Mouse (Mus musculus) myocyte (in vitro differentiated cells): ENCODE data around the gene Tshz2. TPM values are rescaled to one million over a fixed set of nuclear protein-coding genes. Genes with fewer than 3 reads are reported as not detected.

ENCODE experiments used
- H3K27me3 ChIP-seq: one replicate; pipeline ENCODE4 v1.6.1; 2011; ENCODE audit not compliant: control insufficient read depth, insufficient read depth, insufficient read length
- H3K36me3 ChIP-seq: one replicate; pipeline ENCODE4 v1.6.1; 2011; ENCODE audit not compliant: control insufficient read depth, insufficient read depth
- H3K4me2 ChIP-seq: one replicate; pipeline ENCODE4 v1.6.1; 2011; ENCODE audit warnings: low read depth, control low read depth
- H3K4me3 ChIP-seq: one replicate; pipeline ENCODE4 v1.5.1; 2011; ENCODE audit warnings: mild to moderate bottlenecking, control low read depth, moderate library complexity
- H3K79me2 ChIP-seq: one replicate; pipeline ENCODE4 v1.6.1; 2011; ENCODE audit not compliant: control insufficient read depth, insufficient read depth
- H3ac ChIP-seq: one replicate; pipeline ENCODE4 v1.6.1; 2011; ENCODE audit not compliant: control insufficient read depth, insufficient read length
- CEBPB ChIP-seq: IDR thresholded peaks from 2 replicates; pipeline ENCODE4 v1.6.1; 2011; ENCODE audit warnings: mild to moderate bottlenecking, moderate library complexity; ENCODE audit not compliant: poor library complexity, insufficient read depth, severe bottlenecking
- E2F4 ChIP-seq: IDR thresholded peaks from one replicate; pipeline ENCODE4 v1.6.1; 2011; ENCODE audit warnings: mild to moderate bottlenecking, control low read depth, moderate library complexity; ENCODE audit not compliant: insufficient read depth
- MAX ChIP-seq: IDR thresholded peaks from one replicate; pipeline ENCODE4 v1.6.1; 2011; ENCODE audit warnings: low read depth, mild to moderate bottlenecking, control low read depth
- MYOD1 ChIP-seq, 3 experiments: IDR thresholded peaks; one replicate each; pipeline ENCODE4 v1.6.1; 2011; ENCODE audit warnings: control low read depth in 2 of 3, low read depth in 2 of 3, mild to moderate bottlenecking in 2 of 3, moderate library complexity in 1 of 3; ENCODE audit not compliant: insufficient read length in 2 of 3, control insufficient read depth in 1 of 3
- MYOG ChIP-seq, 3 experiments: IDR thresholded peaks; one replicate each; pipeline ENCODE4 v1.6.1; 2011; ENCODE audit warnings: control low read depth in 2 of 3, low read depth in 2 of 3, mild to moderate bottlenecking in 2 of 3; ENCODE audit not compliant: insufficient read length in 2 of 3, control insufficient read depth in 1 of 3, insufficient read depth in 1 of 3
- POLR2A ChIP-seq: IDR thresholded peaks from one replicate; pipeline ENCODE4 v1.6.1; 2011; ENCODE audit warnings: low read depth, mild to moderate bottlenecking, control low read depth, moderate library complexity; ENCODE audit not compliant: insufficient read length
- POLR2AphosphoS2 ChIP-seq: IDR thresholded peaks from one replicate; pipeline ENCODE4 v1.6.1; 2011; ENCODE audit warnings: low read depth, control low read depth; ENCODE audit not compliant: insufficient read length
- REST ChIP-seq: IDR thresholded peaks from one replicate; pipeline ENCODE4 v1.6.1; 2011; ENCODE audit warnings: mild to moderate bottlenecking, control low read depth, moderate library complexity; ENCODE audit not compliant: insufficient read depth, insufficient read length
- SRF ChIP-seq: IDR thresholded peaks from one replicate; pipeline ENCODE4 v1.6.1; 2011; ENCODE audit warnings: low read depth; ENCODE audit not compliant: control insufficient read depth, insufficient read length
- TCF12 ChIP-seq: IDR thresholded peaks from one replicate; pipeline ENCODE4 v1.6.1; 2011; ENCODE audit warnings: mild to moderate bottlenecking, control low read depth; ENCODE audit not compliant: poor library complexity, insufficient read depth, severe bottlenecking
- TCF3 ChIP-seq: IDR thresholded peaks from one replicate; pipeline ENCODE4 v1.6.1; 2011; ENCODE audit warnings: low read depth, control low read depth; ENCODE audit not compliant: insufficient read length
- USF1 ChIP-seq: IDR thresholded peaks from one replicate; pipeline ENCODE4 v1.6.1; 2011; ENCODE audit warnings: low read depth, mild to moderate bottlenecking, control low read depth, moderate library complexity
- polyA plus RNA-seq: library from polyadenylated mRNA; unstranded; fragments of >200 nt; fragmentation: generic; extraction: Trizol; gene quantifications from one replicate; pipeline ENCODE4 v1.2.1, GENCODE M21; 2012; ENCODE audit warnings: missing spikeins

The Tshz2 gene
- polyA plus RNA-seq, 1 experiment: not detected

DNA sequence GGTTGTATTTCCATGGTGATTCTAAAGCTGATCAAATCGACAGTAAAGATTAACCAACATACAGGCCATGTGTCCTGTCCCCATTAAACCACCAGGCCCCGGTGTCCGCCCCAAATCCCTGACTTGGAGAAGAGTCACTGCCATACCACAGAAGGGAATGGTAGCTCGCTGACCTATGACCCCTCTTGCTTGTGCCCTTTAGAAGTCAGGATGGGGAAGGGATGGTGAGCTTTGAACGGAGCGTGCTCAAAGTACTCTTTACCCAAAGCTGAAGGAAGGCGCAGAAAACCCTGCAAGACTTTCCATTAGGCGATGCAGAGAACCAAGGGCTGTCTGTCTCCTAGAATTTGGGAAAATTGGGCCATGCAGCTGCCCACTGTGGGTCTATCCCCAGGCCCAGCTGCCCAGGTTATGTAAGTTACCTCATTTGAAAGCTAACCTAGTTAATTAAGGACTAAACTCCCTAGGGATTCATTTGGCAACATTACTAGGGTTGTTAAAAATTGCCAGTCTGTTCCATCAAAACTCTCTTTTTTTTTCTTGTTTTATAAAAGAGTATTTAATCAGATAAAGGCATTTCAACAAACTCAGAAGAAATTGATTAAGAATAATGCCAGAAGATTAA, 238.7 kb downstream of the Tshz2 start:
- Histone ChIP-seq H3K36me3 (no peaks in the 10 kb centered on the region), H3K27me3 (no peaks in the 10 kb centered on the region), H3K79me2 (no peaks in the 10 kb centered on the region), H3ac (no peak overlapping the region), H3K4me3 (no peak overlapping the region), H3K4me2 (no peak overlapping the region)
- TF ChIP-seq E2F4 (no peak), POLR2AphosphoS2 (no peak), USF1 (no peak), TCF12 (no peak), MYOG (IDR thresholded peaks at IDR 0.05; ENCODE audit: control insufficient read depth in 1 of 3, insufficient read depth in 1 of 3, insufficient read length in 2 of 3, low read depth in 2 of 3) (no peak), MYOD1 (IDR thresholded peaks at IDR 0.05; ENCODE audit: control insufficient read depth in 1 of 3, insufficient read length in 2 of 3, low read depth in 2 of 3) (no peak), SRF (no peak), REST (no peak), TCF3 (no peak), POLR2A (no peak)

DNA sequence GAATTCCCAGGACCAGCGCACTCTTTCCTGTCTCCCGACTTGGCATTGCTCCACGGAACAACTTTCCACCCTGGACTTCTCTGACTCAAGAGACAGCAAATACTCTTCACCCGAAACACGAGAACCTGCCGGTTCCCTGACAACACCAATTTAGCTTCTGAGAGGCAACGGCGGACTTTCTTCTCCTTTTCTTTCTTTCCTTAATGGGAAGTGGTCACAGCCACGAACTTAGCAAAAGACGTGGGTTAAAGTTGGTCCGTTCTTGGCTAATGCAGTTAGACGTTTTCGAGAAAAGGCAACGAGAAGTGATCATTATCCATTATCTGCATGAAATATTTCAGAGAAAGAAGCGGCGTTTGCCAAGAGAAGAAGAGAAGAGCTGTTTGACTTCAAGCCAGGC, 240.6 kb downstream of the Tshz2 start:
- no peaks in the 10 kb centered on the region for H3K79me2 ChIP-seq
- no peaks in the 10 kb centered on the region for H3K36me3 ChIP-seq
- no peaks in the 10 kb centered on the region for H3K27me3 ChIP-seq
- no peak overlapping the region for H3K4me3 ChIP-seq
- H3ac ChIP-seq: no peak overlapping the region
- H3K4me2 ChIP-seq: no peak overlapping the region
- no peak for TF ChIP-seq TCF3
- no peak for TF ChIP-seq MYOD1 (IDR thresholded peaks at IDR 0.05; ENCODE audit: control insufficient read depth in 1 of 3, insufficient read length in 2 of 3, low read depth in 2 of 3)
- TF ChIP-seq CEBPB: no peak
- no peak for TF ChIP-seq REST
- TF ChIP-seq MAX: no peak
- no peak for TF ChIP-seq USF1
- no peak for TF ChIP-seq TCF12
- TF ChIP-seq E2F4: no peak
- no peak for TF ChIP-seq POLR2A

DNA sequence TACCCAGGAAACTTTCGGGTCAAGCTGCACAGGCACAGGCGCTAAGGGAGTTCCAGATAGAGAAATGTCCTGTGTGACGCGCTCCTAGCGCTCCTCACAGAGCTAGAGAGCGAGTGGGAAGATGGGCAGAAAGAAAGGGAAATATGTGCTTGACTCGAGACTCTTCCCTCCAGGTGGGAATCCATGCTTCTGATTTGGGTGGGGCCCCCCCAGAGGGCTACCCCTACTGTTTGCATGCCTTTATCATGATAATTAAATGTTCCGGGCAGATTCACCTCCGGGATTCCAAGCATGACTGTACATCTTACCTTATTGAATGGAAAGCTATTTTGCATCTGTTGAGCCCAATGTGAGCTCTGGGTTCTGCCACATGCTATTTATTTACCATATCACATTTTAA, 255.1 kb downstream of the Tshz2 start:
- TF ChIP-seq CEBPB (no peak), USF1 (no peak), TCF3 (no peak), TCF12 (no peak), POLR2A (no peak), POLR2AphosphoS2 (no peak), E2F4 (no peak), MYOG (IDR thresholded peaks at IDR 0.05; ENCODE audit: control insufficient read depth in 1 of 3, insufficient read depth in 1 of 3, insufficient read length in 2 of 3, low read depth in 2 of 3) (no peak), SRF (no peak), REST (no peak), MYOD1 (IDR thresholded peaks at IDR 0.05; ENCODE audit: control insufficient read depth in 1 of 3, insufficient read length in 2 of 3, low read depth in 2 of 3) (no peak), MAX (no peak)
- no peaks in the 10 kb centered on the region for H3K36me3 ChIP-seq
- no peak overlapping the region for H3K4me3 ChIP-seq
- H3ac ChIP-seq: no peak overlapping the region
- no peaks in the 10 kb centered on the region for H3K79me2 ChIP-seq
- H3K27me3 ChIP-seq: no peaks in the 10 kb centered on the region
- H3K4me2 ChIP-seq: no peak overlapping the region

DNA sequence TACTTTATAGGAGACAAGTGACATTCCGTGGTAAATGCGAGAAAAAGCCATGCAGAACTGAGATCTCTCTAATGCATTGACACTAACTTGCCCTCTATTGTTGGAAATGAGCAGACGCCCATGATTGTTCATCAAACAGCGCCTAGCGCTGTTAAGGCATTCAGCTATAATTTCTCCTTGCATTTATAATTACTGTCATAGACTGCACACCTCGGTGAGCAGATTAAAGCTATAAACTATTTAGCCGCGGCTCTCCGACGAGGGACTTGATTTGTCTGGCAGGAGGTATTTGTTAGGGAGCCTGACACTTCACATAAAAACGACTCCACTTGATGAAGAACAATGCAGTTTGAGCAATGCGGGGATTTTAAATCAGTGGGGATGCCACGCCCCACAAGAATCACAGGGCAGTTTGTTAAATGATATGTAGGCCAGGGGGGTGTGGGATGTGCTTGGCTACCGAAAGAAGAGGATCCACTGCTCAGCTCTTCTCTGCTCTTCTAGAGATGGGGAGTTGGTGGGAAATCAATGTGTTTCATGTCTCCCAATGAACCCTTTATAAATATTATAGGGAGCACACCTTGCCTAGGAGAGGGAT, 259.7 kb downstream of the Tshz2 start:
- H3K36me3 ChIP-seq: no peaks in the 10 kb centered on the region

More for the DNA sequence above, 259.7 kb downstream of the Tshz2 start:
- Histone ChIP-seq H3K27me3 (no peaks in the 10 kb centered on the region), H3K79me2 (no peaks in the 10 kb centered on the region), H3ac (no peak overlapping the region), H3K4me3 (no peak overlapping the region), H3K4me2 (no peak overlapping the region)
- TF ChIP-seq E2F4 (no peak), POLR2AphosphoS2 (no peak), REST (no peak), MYOG (IDR thresholded peaks at IDR 0.05; ENCODE audit: control insufficient read depth in 1 of 3, insufficient read depth in 1 of 3, insufficient read length in 2 of 3, low read depth in 2 of 3) (no peak), SRF (no peak), USF1 (no peak), MAX (no peak), TCF3 (no peak), POLR2A (no peak), CEBPB (no peak), TCF12 (no peak), MYOD1 (IDR thresholded peaks at IDR 0.05; ENCODE audit: control insufficient read depth in 1 of 3, insufficient read length in 2 of 3, low read depth in 2 of 3) (no peak)
